Mouse (Mus musculus): ENCODE measurements around the gene Zbtb14.

The Zbtb14 gene

GRCm38 (mm10) chr17:69382511-69383100, at the start of gene Zbtb14:
TSS of gene Zbtb14 (plus strand) at chr17:69383050.
- peak; percentile 88 for DNase-seq (ENCODE audit: low spot score)

DNA sequence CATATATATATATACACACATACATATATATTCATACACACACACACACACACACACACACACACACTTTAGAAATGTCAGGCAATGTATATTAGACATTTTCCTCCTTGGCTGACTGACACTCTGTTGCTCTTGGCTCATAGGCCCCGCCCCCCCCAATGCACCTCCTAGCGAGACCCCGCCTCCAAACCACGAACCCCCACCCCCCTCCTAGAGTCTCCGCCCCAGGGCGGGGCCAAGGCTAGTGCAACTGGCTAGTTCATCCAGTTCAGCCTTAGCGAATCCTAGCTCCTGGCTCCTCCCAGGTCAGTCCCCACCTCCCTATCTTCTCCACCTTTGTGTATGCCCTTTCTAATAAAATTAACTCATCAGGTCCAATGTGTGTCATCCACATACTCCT, 36.8 kb upstream of the Zbtb14 start:
- DNase-seq (ENCODE audit: low spot score) = no peak

GRCm38 (mm10) chr17:69349014-69349531, 33.8 kb upstream of the Zbtb14 start:
- peak; percentile 6 for DNase-seq (ENCODE audit: low spot score)

DNA sequence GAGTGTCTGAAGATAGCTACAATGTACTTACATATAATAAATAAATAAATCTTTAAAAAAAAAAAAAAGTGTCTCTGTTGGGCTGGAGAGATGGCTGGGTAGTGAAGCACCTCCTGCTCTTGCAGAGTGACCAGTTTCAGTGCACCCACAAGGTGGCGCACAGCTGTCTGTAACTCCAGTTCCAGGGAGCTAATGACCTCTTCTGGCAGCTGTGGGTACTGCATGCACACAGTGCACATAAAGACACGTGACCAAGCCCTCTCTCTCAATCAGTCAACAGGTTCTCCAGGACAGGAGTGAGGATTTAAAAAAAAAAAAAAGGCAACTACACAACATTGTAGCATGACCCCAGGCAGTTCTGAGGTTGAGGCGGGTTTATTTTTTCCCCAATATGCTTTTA, 17.8 kb upstream of the Zbtb14 start:
- DNase-seq (ENCODE audit: low spot score) = peak; percentile 65

- DNase-seq (ENCODE audit: low spot score) = no peak
Measured at GRCm38 (mm10) chr17:69380838-69381237, 2.0 kb upstream of the Zbtb14 start.

DNA sequence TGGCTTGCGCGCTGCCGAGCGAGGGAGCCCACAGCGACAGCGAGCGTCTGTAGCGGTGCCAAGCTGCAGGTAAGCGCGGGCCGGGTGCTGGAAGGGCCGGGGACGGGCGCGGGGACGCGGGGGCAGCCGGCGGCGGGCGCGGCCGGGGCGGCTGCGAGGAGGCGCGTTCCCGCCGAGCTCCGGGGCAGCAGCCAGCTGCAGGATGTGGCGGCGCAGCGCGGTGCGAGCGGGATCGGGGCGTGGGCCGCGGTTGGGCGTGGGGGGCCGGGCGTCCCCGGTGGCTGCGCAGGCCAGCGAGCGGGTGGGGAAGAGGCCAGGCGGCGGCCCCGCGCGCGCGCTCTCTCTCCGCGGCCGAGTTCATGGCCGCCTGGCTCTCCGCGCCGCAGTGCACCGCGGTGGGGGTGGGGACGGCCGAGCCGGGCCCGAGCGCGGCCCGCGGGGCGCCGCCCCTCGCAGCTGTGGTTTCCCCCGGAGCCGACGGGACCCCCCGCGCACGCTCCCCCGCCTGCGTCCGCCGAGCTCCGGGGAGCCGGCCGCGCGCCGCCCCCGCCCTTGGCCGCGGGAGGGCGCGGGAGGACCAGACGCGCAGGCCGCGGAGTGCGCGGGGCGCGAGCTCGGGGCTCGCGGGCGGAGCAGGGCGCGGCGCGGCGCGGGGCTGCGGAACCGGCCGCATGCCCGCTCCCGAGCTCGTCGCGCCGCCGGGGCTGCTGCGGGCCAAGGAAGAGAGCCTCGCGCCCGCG, 521 bp downstream of the Zbtb14 start:
- DNase-seq (ENCODE audit: low spot score) = peak; percentile 49

GRCm38 (mm10) chr17:69383941-69384665, 1.3 kb downstream of the Zbtb14 start:
- peak; percentile 52 for DNase-seq (ENCODE audit: low spot score)

DNA sequence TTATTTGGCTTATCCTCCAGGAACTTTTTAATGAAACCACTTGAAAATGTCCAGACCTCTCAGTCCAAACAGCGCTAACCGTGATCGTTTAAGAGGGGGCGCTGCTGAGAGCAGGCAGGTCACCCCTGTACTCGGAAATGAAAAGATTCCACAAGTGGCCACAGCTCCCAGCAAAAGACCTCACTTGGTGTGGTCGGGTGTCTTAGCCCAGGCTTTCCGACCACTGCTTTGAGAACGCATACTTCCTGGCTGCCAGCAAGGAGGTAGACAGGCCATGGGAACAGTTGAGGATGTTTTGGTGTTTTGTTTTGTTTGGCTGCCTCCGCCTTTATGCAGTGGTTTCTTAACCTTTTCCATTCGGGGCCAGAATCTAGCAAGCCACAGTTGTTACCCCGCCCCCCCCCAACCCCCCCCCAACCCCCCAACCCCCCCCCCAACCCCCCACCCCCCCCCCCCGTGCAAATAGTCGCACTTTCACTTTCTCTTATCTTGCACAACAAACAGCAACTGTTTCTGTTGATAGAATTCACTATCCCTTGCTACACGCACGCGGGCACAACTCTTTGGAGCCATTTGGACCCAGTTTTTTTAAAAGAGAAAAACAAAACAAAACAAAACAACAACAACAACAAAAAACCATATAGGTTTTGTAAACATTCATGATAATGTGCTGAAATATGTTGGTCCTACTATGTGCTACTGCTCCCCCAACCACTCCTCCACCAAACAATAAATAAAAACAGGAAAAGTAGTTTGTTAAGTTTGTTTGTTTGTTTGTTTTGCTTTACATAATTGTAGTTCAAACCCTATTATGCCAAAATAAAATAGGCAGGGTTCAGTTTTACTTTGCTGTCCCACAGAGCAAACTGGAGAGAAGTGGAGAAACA, 13.5 kb downstream of the Zbtb14 start:
- peak; percentile 65 for DNase-seq (ENCODE audit: low spot score)

DNA sequence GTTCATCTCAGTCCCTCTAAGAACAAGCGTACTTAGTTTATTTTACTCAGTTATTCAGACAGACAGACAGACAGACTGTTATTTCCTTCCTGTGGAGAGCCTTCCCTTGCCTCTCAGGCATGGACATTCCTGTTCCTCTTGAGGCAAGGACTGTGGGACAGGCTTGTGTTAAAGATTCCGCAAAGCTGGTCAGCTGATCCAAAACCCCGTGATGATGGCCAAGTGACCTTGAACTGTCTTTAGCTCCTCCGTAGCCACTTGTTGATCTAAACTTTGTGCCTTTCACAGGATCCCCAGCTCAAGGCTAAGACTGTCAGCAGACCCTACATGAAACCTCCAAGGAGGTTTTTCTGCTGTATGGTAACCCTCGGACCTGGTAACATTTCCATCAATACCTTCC, 14.3 kb downstream of the Zbtb14 start:
- no peak for DNase-seq (ENCODE audit: low spot score)

DNA sequence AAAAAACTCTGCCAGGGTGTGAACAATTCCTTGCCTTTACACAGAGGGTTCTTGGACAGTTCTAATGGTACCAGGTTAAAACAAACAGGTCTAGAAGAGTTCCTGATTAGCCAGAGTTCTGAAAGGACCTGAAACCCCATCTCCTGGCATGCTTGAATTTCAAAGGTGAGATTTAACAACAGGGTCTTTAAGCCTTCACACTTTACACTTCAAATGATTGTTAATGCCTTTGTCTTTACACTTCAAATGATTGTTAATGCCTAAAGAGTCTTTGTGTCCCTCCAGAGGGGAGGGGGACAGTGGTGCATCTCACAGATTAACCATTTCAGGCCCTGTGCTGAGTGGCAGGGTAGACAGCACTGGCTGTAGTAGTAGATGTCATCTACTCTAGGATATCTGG, 15.2 kb downstream of the Zbtb14 start:
- DNase-seq (ENCODE audit: low spot score) = no peak

GRCm38 (mm10) chr17:69401146-69401545, 18.3 kb downstream of the Zbtb14 start:
- no peak for DNase-seq (ENCODE audit: low spot score)

- no peak for DNase-seq (ENCODE audit: low spot score)
Measured at GRCm38 (mm10) chr17:69416163-69416562, 33.3 kb downstream of the Zbtb14 start.

DNA sequence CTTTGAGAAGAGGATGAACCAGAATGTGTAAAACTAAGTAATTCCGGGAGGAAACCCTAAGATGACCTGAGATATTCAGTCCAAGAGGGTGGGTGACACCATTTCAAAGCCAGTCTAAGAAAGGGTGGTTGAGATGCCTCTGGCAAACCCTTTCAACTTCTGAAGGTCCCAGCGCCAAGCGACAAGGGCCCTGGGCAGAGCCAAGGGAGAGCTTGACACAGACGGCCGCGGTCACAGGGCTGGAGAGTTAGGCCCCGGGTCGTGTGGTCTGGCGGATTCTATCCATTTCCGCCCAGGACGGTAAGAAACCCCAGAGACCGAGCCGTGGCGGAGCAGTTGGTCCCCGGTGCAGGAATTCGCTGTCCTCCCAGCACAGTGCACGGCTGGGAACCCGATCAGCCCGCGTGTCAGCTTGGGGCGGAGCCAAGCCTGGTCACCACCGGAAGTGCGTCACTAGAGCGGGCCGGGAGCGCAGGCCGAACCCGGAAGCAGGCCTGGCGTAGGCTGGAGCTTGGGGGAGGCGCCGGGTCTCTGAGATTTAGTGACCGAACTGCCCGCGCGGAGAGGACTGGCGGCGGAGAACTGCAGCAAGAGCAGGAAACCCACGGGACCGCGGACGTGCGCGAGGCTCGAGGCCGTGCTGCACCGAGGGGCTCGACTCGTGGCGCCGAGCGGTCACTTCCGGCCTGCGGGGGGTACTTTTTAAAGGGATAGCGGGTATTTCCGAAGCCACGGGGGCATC, 34.2 kb downstream of the Zbtb14 start:
- peak; percentile 88 for DNase-seq (ENCODE audit: low spot score)

- DNase-seq (ENCODE audit: low spot score) = peak; percentile 30
Measured at GRCm38 (mm10) chr17:69417724-69418373, 35.0 kb downstream of the Zbtb14 start.

DNA sequence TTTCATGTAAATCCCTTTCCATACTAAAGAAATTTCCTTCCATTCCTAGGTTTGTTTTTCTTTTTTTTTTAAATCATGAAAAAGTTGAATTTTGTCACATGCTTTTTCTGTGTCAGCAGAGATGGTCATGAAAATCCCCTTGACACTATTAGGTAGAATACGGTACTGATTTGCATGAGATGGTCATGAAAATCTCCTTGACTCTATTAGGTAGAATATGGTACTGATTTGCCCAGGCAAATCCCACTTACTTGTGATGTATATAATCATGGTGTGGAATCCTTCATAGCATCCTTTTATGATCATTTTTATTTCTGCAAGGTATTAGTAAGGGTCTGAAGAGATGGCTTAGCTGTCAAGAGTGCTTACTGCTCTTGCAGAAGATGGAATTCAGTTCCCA, 38.7 kb downstream of the Zbtb14 start:
- peak; percentile 36 for DNase-seq (ENCODE audit: low spot score)

DNA sequence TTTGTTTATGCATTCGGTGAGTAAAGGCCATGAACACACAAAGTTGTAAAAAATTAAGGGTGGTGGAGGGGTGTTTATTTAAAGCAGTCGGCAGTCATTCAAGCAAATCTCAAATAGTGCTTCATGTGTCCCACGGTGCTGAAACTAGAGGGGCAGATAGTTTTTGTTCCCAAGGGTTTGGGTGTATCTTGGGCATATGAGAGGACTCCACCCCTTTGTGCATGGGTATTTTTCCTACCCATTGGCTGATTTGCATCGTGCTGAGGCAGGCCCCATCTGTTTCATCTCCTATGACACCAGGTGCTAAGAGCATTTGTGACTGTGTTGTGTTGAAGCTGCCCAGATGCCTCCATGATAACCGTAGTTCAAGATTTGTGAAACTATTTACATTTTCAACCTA, 55.0 kb downstream of the Zbtb14 start:
- DNase-seq (ENCODE audit: low spot score) = no peak

- DNase-seq (ENCODE audit: low spot score) = no peak
Measured at GRCm38 (mm10) chr17:69438486-69438885, 55.6 kb downstream of the Zbtb14 start.

GRCm38 (mm10) chr17:69438990-69439491, 56.2 kb downstream of the Zbtb14 start, which contains the start of gene Akain1:
TSS of gene Akain1 (plus strand) at chr17:69439326.
- DNase-seq (ENCODE audit: low spot score) = peak; percentile 37

GRCm38 (mm10) chr17:69439571-69440480, 57.0 kb downstream of the Zbtb14 start:
- no peak for DNase-seq (ENCODE audit: low spot score)
